Mouse (Mus musculus): ENCODE measurements around the gene Nr2c2ap.

- TF ChIP-seq POLR2A (IDR thresholded peaks at IDR 0.05; ENCODE audit: borderline replicate concordance, insufficient read depth, low read length) (no peak), CTCF (IDR thresholded peaks at IDR 0.05; ENCODE audit: borderline replicate concordance, insufficient read depth, low read depth, low read length) (no peak)
Measured at GRCm38 (mm10) chr8:70173320-70173719, 42.2 kb downstream of the Nr2c2ap start.
